Mouse (Mus musculus) neural tube, embryonic 15.5 days (tissue): ENCODE measurements around the gene Pde7b. TPM values are rescaled to one million over a fixed set of nuclear protein-coding genes. Genes with fewer than 3 reads are reported as not detected.
A peak's percentile ranks its signal among the peaks of the same experiment; 100 is the strongest.

ENCODE experiments used
- ATAC-seq: fragments of 200-750 bp; cut with Nextera tagmentation; 2 replicates; pipeline ENCODE4 v1.8.0; 2017; ENCODE audit warnings: mild to moderate bottlenecking, moderate TSS enrichment, moderate library complexity; ENCODE audit not compliant: low FRiP score
- H3K27ac ChIP-seq: fragments of 300-500 bp; sonication (generic); replicated peaks from 2 replicates; pipeline ENCODE4 v1.5.1; 2015; ENCODE audit warnings: mild to moderate bottlenecking, inconsistent platforms
- H3K27me3 ChIP-seq: fragments of 300-500 bp; sonication (generic); replicated peaks from 2 replicates; pipeline ENCODE4 v1.6.1; 2015; ENCODE audit warnings: inconsistent platforms
- H3K36me3 ChIP-seq: fragments of 300-500 bp; sonication (generic); 2 replicates; pipeline ENCODE4 v1.6.1; 2015; ENCODE audit warnings: inconsistent platforms
- H3K4me1 ChIP-seq: fragments of 300-500 bp; sonication (generic); 2 replicates; pipeline ENCODE4 v1.6.1; 2015; ENCODE audit warnings: inconsistent platforms
- H3K4me2 ChIP-seq: fragments of 300-500 bp; sonication (generic); 2 replicates; pipeline ENCODE4 v1.6.1; 2015; ENCODE audit warnings: inconsistent platforms, mild to moderate bottlenecking, moderate library complexity
- H3K4me3 ChIP-seq: fragments of 300-500 bp; sonication (generic); replicated peaks from 2 replicates; pipeline ENCODE4 v1.5.1; 2015; ENCODE audit warnings: mild to moderate bottlenecking, inconsistent platforms
- H3K9ac ChIP-seq: fragments of 300-500 bp; sonication (generic); replicated peaks from 2 replicates; pipeline ENCODE4 v1.6.1; 2015; ENCODE audit warnings: mild to moderate bottlenecking, inconsistent platforms
- H3K9me3 ChIP-seq: fragments of 300-500 bp; sonication (generic); replicated peaks from 2 replicates; pipeline ENCODE4 v1.6.1; 2016; ENCODE audit warnings: inconsistent platforms
- WGBS: fragments of 180-500 bp; shearing (Covaris S2); methylation state at CpG from one replicate; pipeline ENCODE4 v1.1.7; 2015; ENCODE audit warnings: mixed read lengths; 5-methylcytosine and 5-hydroxymethylcytosine counted together
- polyA plus RNA-seq: library from polyadenylated mRNA; unstranded; fragments of >200 nt; fragmentation: Nextera tagmentation; extraction: Ambion mirVana; gene quantifications from 2 replicates; pipeline ENCODE4 v1.2.1, GENCODE M21; 2015

Gene Pde7b
- polyA plus RNA-seq, 1 experiment from 2014 or later: 3.9 TPM

- Histone ChIP-seq H3K9ac (no peak overlapping the region), H3K4me1 (no peaks in the 10 kb centered on the region), H3K9me3 (no peaks in the 10 kb centered on the region), H3K4me3 (no peak overlapping the region), H3K27ac (no peak overlapping the region), H3K4me2 (no peak overlapping the region), H3K36me3 (no peaks in the 10 kb centered on the region), H3K27me3 (no peaks in the 10 kb centered on the region)
- 97% methylated on average over 1 of the region's 1 CpGs for WGBS
- ATAC-seq: no peak
These were observed 150.5 kb downstream of the Pde7b start for GRCm38 (mm10) chr10:20574414-20574813.

- ATAC-seq: no peak
- Histone ChIP-seq H3K4me2 (no peak overlapping the region), H3K9ac (no peak overlapping the region), H3K4me3 (no peak overlapping the region), H3K27me3 (no peaks in the 10 kb centered on the region), H3K27ac (no peak overlapping the region), H3K4me1 (no peaks in the 10 kb centered on the region), H3K36me3 (no peaks in the 10 kb centered on the region), H3K9me3 (no peaks in the 10 kb centered on the region)
- WGBS: 94% methylated on average over 2 of the region's 2 CpGs
These were observed 153.4 kb downstream of the Pde7b start for GRCm38 (mm10) chr10:20571521-20571920.

- WGBS: 87% methylated on average over 6 of the region's 6 CpGs
- no peak for ATAC-seq
These were observed 156.2 kb downstream of the Pde7b start for GRCm38 (mm10) chr10:20568630-20569029.

GRCm38 (mm10) chr10:20567684-20568236 lies 157.1 kb downstream of the Pde7b start:
- ATAC-seq: no peak
- Histone ChIP-seq H3K9ac (no peak overlapping the region), H3K36me3 (no peaks in the 10 kb centered on the region), H3K4me3 (no peak overlapping the region), H3K27me3 (no peaks in the 10 kb centered on the region), H3K9me3 (no peaks in the 10 kb centered on the region), H3K4me2 (no peak overlapping the region), H3K27ac (no peak overlapping the region), H3K4me1 (no peaks in the 10 kb centered on the region)
- WGBS: 89% methylated on average over 5 of the region's 5 CpGs

More at GRCm38 (mm10) chr10:20568630-20569029, 156.2 kb downstream of the Pde7b start:
- Histone ChIP-seq H3K9me3 (no peaks in the 10 kb centered on the region), H3K4me2 (no peak overlapping the region), H3K27me3 (no peaks in the 10 kb centered on the region), H3K4me1 (no peaks in the 10 kb centered on the region), H3K4me3 (no peak overlapping the region), H3K27ac (no peak overlapping the region), H3K36me3 (no peaks in the 10 kb centered on the region), H3K9ac (no peak overlapping the region)

- Histone ChIP-seq H3K9me3 (no peaks in the 10 kb centered on the region), H3K36me3 (no peaks in the 10 kb centered on the region), H3K27me3 (no peaks in the 10 kb centered on the region), H3K9ac (no peak overlapping the region), H3K27ac (no peak overlapping the region), H3K4me3 (no peak overlapping the region), H3K4me2 (no peak overlapping the region), H3K4me1 (no peaks in the 10 kb centered on the region)
- no peak for ATAC-seq
- 70% methylated on average over 7 of the region's 7 CpGs for WGBS
These were observed 168.4 kb downstream of the Pde7b start for GRCm38 (mm10) chr10:20556477-20556876.

GRCm38 (mm10) chr10:20551341-20551740 lies 173.5 kb downstream of the Pde7b start:
- no peak for ATAC-seq
- Histone ChIP-seq H3K9me3 (no peaks in the 10 kb centered on the region), H3K27me3 (no peaks in the 10 kb centered on the region), H3K4me1 (peaks cover 27% of the 10 kb centered on the region), H3K4me3 (no peak overlapping the region), H3K4me2 (no peak overlapping the region), H3K27ac (no peak overlapping the region), H3K9ac (no peak overlapping the region), H3K36me3 (no peaks in the 10 kb centered on the region)

GRCm38 (mm10) chr10:20550771-20551170 lies 174.1 kb downstream of the Pde7b start:
- Histone ChIP-seq H3K4me2 (no peak overlapping the region), H3K27ac (no peak overlapping the region), H3K27me3 (no peaks in the 10 kb centered on the region), H3K4me1 (peaks cover 27% of the 10 kb centered on the region), H3K9ac (no peak overlapping the region), H3K4me3 (no peak overlapping the region), H3K9me3 (no peaks in the 10 kb centered on the region), H3K36me3 (no peaks in the 10 kb centered on the region)
- no peak for ATAC-seq
- 79% methylated on average over 3 of the region's 3 CpGs for WGBS

GRCm38 (mm10) chr10:20550161-20550560 lies 174.7 kb downstream of the Pde7b start:
- WGBS: 73% methylated on average over 5 of the region's 5 CpGs
- H3K4me3 ChIP-seq: no peak overlapping the region
- no peaks in the 10 kb centered on the region for H3K9me3 ChIP-seq
- H3K27me3 ChIP-seq: no peaks in the 10 kb centered on the region; the same call in 1 of the 2 replicates
- no peak for ATAC-seq
- H3K27ac ChIP-seq: no peak overlapping the region
- no peak overlapping the region for H3K4me2 ChIP-seq
- peaks cover 27% of the 10 kb centered on the region for H3K4me1 ChIP-seq
- no peak overlapping the region for H3K9ac ChIP-seq
- no peaks in the 10 kb centered on the region for H3K36me3 ChIP-seq

- Histone ChIP-seq H3K4me2 (peak overlapping the region; percentile 71), H3K4me1 (peaks cover 27% of the 10 kb centered on the region), H3K9me3 (no peaks in the 10 kb centered on the region), H3K27me3 (no peaks in the 10 kb centered on the region; the same call in 1 of the 2 replicates), H3K9ac (no peak overlapping the region), H3K27ac (peak overlapping the region; percentile 76), H3K36me3 (no peaks in the 10 kb centered on the region), H3K4me3 (peak overlapping the region; percentile 44)
- peak; percentile 55; the same call in 1 of the 2 replicates for ATAC-seq
- WGBS: 17% methylated on average over 13 of the region's 13 CpGs
These were observed 175.8 kb downstream of the Pde7b start for GRCm38 (mm10) chr10:20548833-20549710.

- Histone ChIP-seq H3K9me3 (no peaks in the 10 kb centered on the region), H3K9ac (peak overlapping the region; percentile 47), H3K4me3 (peak overlapping the region; percentile 44), H3K27me3 (no peaks in the 10 kb centered on the region; the same call in 1 of the 2 replicates), H3K36me3 (no peaks in the 10 kb centered on the region), H3K27ac (peak overlapping the region; percentile 76), H3K4me1 (peaks cover 27% of the 10 kb centered on the region), H3K4me2 (peak overlapping the region; percentile 71)
- ATAC-seq: peak; percentile 71
- WGBS: 1% methylated on average over 19 of the region's 19 CpGs
These were observed 176.8 kb downstream of the Pde7b start for GRCm38 (mm10) chr10:20547951-20548551.

GRCm38 (mm10) chr10:20543121-20543520 lies 181.8 kb downstream of the Pde7b start:
- no peak overlapping the region for H3K4me3 ChIP-seq
- no peak overlapping the region for H3K4me2 ChIP-seq
- no peak for ATAC-seq
- H3K4me1 ChIP-seq: peaks cover 12% of the 10 kb centered on the region
- no peak overlapping the region for H3K9ac ChIP-seq
- no peak overlapping the region for H3K27ac ChIP-seq
- H3K36me3 ChIP-seq: no peaks in the 10 kb centered on the region
- H3K9me3 ChIP-seq: no peaks in the 10 kb centered on the region
- 62% methylated on average over 3 of the region's 3 CpGs for WGBS
- no peaks in the 10 kb centered on the region; the same call in 1 of the 2 replicates for H3K27me3 ChIP-seq

- Histone ChIP-seq H3K27me3 (no peaks in the 10 kb centered on the region), H3K9ac (no peak overlapping the region), H3K4me1 (peaks cover 5% of the 10 kb centered on the region), H3K4me3 (no peak overlapping the region), H3K4me2 (no peak overlapping the region), H3K27ac (no peak overlapping the region), H3K36me3 (no peaks in the 10 kb centered on the region), H3K9me3 (no peaks in the 10 kb centered on the region)
- WGBS: 76% methylated on average over 5 of the region's 5 CpGs
- no peak for ATAC-seq
These were observed 191.1 kb downstream of the Pde7b start for GRCm38 (mm10) chr10:20533811-20534210.
